Mouse (Mus musculus) kidney, embryonic 14.5 days (tissue): ENCODE data around the gene Ola1. TPM values are rescaled to one million over a fixed set of nuclear protein-coding genes. Genes with fewer than 3 reads are reported as not detected.

ENCODE experiments used
- ATAC-seq: fragments of 200-750 bp; cut with Nextera tagmentation; 2 replicates; pipeline ENCODE4 v1.8.0; 2017; ENCODE audit warnings: moderate number of reproducible peaks, mild to moderate bottlenecking, moderate TSS enrichment, moderate library complexity; ENCODE audit not compliant: low FRiP score, low TSS enrichment
- H3K27ac ChIP-seq: fragments of 300-500 bp; sonication (generic); 2 replicates; pipeline ENCODE4 v1.5.1; 2014; ENCODE audit warnings: low read depth, mild to moderate bottlenecking, low read length, moderate library complexity, mixed read lengths
- H3K27me3 ChIP-seq: fragments of 300-500 bp; sonication (generic); 2 replicates; pipeline ENCODE4 v1.6.1; 2014; ENCODE audit warnings: mild to moderate bottlenecking, low read length; ENCODE audit not compliant: control insufficient read depth, insufficient read depth
- H3K36me3 ChIP-seq: fragments of 300-500 bp; sonication (generic); 2 replicates; pipeline ENCODE4 v1.6.1; 2014; ENCODE audit warnings: low read length, mixed read lengths; ENCODE audit not compliant: control insufficient read depth, insufficient read depth
- H3K4me1 ChIP-seq: fragments of 300-500 bp; sonication (generic); 2 replicates; pipeline ENCODE4 v1.6.1; 2014; ENCODE audit warnings: low read length, mixed read lengths; ENCODE audit not compliant: control insufficient read depth, insufficient read depth
- H3K4me2 ChIP-seq: fragments of 300-500 bp; sonication (generic); replicated peaks from 2 replicates; pipeline ENCODE4 v1.6.1; 2014; ENCODE audit warnings: low read depth, mild to moderate bottlenecking, low read length
- H3K4me3 ChIP-seq: fragments of 300-500 bp; sonication (generic); 2 replicates; pipeline ENCODE4 v1.5.1; 2014; ENCODE audit warnings: mild to moderate bottlenecking, low read length
- H3K9ac ChIP-seq: fragments of 300-500 bp; sonication (generic); 2 replicates; pipeline ENCODE4 v1.6.1; 2014; ENCODE audit warnings: low read depth, mild to moderate bottlenecking, low read length, moderate library complexity
- H3K9me3 ChIP-seq: fragments of 300-500 bp; sonication (generic); 2 replicates; pipeline ENCODE4 v1.6.1; 2016; ENCODE audit warnings: low read length; ENCODE audit not compliant: control insufficient read depth
- WGBS: fragments of 180-500 bp; shearing (Covaris S2); extraction: QIAGEN DNeasy Blood & Tissue Kit; methylation state at CpG from one replicate; pipeline ENCODE4 v1.1.7; 2014; 5-methylcytosine and 5-hydroxymethylcytosine counted together
- polyA plus RNA-seq: library from polyadenylated mRNA; unstranded; fragments of >200 nt; fragmentation: Nextera tagmentation; extraction: Ambion mirVana; gene quantifications from 2 replicates; pipeline ENCODE4 v1.2.1, GENCODE M21; 2014

The Ola1 gene
- polyA plus RNA-seq, 1 experiment from 2014 or later: 96.6 TPM

DNA sequence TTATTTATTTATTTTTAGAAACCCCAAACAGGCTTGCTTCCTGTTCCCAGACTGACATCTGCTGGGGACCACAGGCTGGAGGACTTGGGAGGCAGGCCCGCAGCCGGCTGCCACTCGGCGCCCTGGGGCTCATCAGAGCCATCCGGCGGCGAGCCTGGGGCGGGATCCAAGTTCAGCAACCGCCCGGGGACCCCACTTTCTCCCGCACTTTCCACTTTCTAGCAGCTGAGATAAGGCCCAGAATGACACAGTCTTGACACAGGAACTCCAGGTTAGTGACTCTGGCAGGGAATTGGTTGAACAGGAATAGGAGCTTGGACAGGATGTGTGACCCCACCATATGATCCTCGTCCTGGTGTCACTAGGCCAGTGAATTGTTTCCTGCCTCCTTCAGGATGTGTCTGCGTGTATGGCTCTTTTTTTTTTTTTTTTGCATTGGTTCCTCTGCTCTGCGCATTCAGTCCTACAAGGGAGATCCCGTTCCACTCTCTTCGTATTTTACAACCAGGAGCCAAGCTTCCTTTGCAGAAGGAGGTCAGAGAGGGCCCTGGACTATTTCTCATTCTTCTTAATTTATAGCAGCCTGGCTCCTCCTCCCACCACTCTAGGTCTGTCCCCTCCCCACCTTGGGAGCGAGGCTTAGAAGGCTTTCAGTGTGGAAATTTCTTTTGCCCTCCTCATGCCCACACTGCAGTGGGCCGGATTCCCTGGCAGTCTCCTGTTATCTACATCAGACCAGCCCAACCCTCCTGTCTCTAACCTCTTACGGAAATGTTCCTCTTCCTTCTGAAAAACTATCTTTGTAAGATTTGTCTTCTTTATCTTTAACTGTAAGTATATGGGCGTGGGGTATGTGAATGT is 152.2 kb downstream of the Ola1 start:
- ATAC-seq: peak; percentile 76
- 12% methylated on average over 20 of the region's 20 CpGs for WGBS
- no peak overlapping the region for H3K27ac ChIP-seq
- H3K9me3 ChIP-seq: no peaks in the 10 kb centered on the region
- H3K27me3 ChIP-seq: no peaks in the 10 kb centered on the region
- H3K4me1 ChIP-seq: peaks cover 6% of the 10 kb centered on the region; the same call in 1 of the 2 replicates
- H3K4me2 ChIP-seq: peak overlapping the region; percentile 21; the same call in 1 of the 2 replicates
- H3K36me3 ChIP-seq: no peaks in the 10 kb centered on the region
- no peak overlapping the region for H3K9ac ChIP-seq
- no peak overlapping the region for H3K4me3 ChIP-seq

GRCm38 (mm10) chr2:73063911-73064619 is 154.7 kb downstream of the Ola1 start:
- Histone ChIP-seq H3K4me2 (no peak overlapping the region), H3K9ac (no peak overlapping the region), H3K4me1 (peaks cover 9% of the 10 kb centered on the region; the same call in 1 of the 2 replicates), H3K4me3 (no peak overlapping the region), H3K27ac (no peak overlapping the region), H3K27me3 (no peaks in the 10 kb centered on the region), H3K36me3 (no peaks in the 10 kb centered on the region), H3K9me3 (no peaks in the 10 kb centered on the region)
- 78% methylated on average over 14 of the region's 14 CpGs for WGBS
- ATAC-seq: no peak

DNA sequence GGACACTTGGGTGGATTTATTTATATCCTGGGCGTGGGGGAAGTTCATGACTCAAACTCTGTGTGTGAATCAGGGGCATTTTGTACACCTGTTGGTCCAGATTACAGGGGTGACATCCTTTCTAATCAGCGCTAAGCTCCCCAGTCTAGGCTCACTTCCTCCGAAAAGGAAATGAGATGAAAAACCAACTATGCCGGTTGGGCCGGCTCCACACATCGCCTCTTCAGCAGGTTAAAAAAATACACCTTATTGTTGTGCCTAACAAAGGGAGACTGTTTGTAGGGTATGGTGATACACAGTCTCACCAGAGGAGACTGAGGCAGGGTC is 158.5 kb downstream of the Ola1 start:
- no peak overlapping the region for H3K9ac ChIP-seq
- WGBS: 58% methylated on average over 6 of the region's 6 CpGs
- H3K27ac ChIP-seq: no peak overlapping the region
- no peak overlapping the region for H3K4me3 ChIP-seq
- ATAC-seq: no peak
- H3K9me3 ChIP-seq: no peaks in the 10 kb centered on the region
- no peaks in the 10 kb centered on the region for H3K27me3 ChIP-seq
- H3K4me1 ChIP-seq: 0 out of 2 replicates have a peak, but pooled peaks cover 2% of the 10 kb centered on the region
- H3K4me2 ChIP-seq: no peak overlapping the region
- no peaks in the 10 kb centered on the region for H3K36me3 ChIP-seq

- Histone ChIP-seq H3K27ac (no peak overlapping the region), H3K9me3 (0 out of 2 replicates have a peak, but pooled peaks cover 2% of the 10 kb centered on the region), H3K4me1 (0 out of 2 replicates have a peak, but pooled peaks cover 2% of the 10 kb centered on the region), H3K9ac (no peak overlapping the region), H3K27me3 (no peaks in the 10 kb centered on the region), H3K36me3 (no peaks in the 10 kb centered on the region), H3K4me2 (no peak overlapping the region), H3K4me3 (no peak overlapping the region)
- WGBS: 25% methylated on average over 12 of the region's 12 CpGs
- no peak for ATAC-seq
These were observed 159.0 kb downstream of the Ola1 start for GRCm38 (mm10) chr2:73059550-73060258.

GRCm38 (mm10) chr2:73058344-73058743 is 160.4 kb downstream of the Ola1 start:
- 81% methylated on average over 1 of the region's 1 CpGs for WGBS
- Histone ChIP-seq H3K4me2 (no peak overlapping the region), H3K4me3 (no peak overlapping the region), H3K27ac (no peak overlapping the region), H3K36me3 (no peaks in the 10 kb centered on the region), H3K4me1 (0 out of 2 replicates have a peak, but pooled peaks cover 2% of the 10 kb centered on the region), H3K27me3 (no peaks in the 10 kb centered on the region), H3K9ac (no peak overlapping the region), H3K9me3 (0 out of 2 replicates have a peak, but pooled peaks cover 4% of the 10 kb centered on the region)
- ATAC-seq: no peak

GRCm38 (mm10) chr2:73057589-73057988 is 161.1 kb downstream of the Ola1 start:
- Histone ChIP-seq H3K9ac (no peak overlapping the region), H3K4me1 (0 out of 2 replicates have a peak, but pooled peaks cover 2% of the 10 kb centered on the region), H3K9me3 (0 out of 2 replicates have a peak, but pooled peaks cover 4% of the 10 kb centered on the region), H3K27me3 (no peaks in the 10 kb centered on the region), H3K27ac (no peak overlapping the region), H3K36me3 (no peaks in the 10 kb centered on the region), H3K4me3 (no peak overlapping the region), H3K4me2 (no peak overlapping the region)
- ATAC-seq: no peak
- 91% methylated on average over 2 of the region's 2 CpGs for WGBS

DNA sequence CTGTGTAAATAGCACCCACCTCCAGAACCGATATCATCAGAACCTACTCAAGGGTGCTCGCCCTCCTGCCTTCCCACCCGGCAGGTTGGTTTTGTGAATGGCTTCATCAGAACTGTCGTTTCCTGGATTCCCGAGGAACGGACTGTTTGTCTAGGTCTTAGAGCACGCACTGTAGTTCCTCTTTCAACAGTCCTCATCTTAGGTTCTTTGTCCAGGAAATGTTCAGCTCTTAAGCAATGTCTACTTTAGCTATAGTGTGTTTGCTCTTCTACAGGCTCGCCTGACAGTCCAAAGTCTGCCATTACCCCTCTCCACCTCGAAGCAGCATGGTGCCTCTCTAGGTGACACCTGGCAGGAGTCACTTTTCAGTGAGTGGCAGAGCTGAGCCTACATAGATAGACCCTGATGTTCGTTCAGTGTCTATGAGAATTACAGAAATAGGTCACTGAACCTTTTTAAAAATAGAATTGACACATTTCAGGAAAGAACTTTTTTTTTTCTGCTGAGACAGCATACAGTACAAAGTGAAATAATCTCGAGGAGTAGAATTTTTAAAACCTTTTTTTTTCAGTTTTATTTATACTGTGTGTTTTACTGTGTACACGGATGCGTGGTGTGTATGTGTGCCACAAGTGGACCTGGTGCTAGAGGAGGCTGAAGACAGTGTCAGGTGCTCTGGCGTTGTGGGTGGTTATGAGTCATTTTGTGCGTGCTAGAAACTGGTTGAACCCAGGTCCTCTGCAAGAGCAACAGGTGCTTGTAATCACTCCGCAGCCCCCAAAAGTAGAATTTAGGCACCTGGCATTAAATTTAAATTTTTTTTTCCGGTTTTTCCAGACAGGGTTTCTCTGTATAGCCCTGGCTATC is 162.4 kb downstream of the Ola1 start:
- no peak overlapping the region for H3K4me2 ChIP-seq
- H3K4me1 ChIP-seq: 0 out of 2 replicates have a peak, but pooled peaks cover 2% of the 10 kb centered on the region
- no peaks in the 10 kb centered on the region for H3K27me3 ChIP-seq
- 82% methylated on average over 17 of the region's 17 CpGs for WGBS
- no peak overlapping the region for H3K4me3 ChIP-seq
- H3K36me3 ChIP-seq: no peaks in the 10 kb centered on the region
- H3K27ac ChIP-seq: no peak overlapping the region
- no peak overlapping the region for H3K9ac ChIP-seq
- ATAC-seq: no peak
- 0 out of 2 replicates have a peak, but pooled peaks cover 4% of the 10 kb centered on the region for H3K9me3 ChIP-seq

- WGBS: 89% methylated on average over 9 of the region's 9 CpGs
- H3K27me3 ChIP-seq: no peaks in the 10 kb centered on the region
These were observed 164.8 kb downstream of the Ola1 start for GRCm38 (mm10) chr2:73053791-73054490.

More at GRCm38 (mm10) chr2:73053791-73054490, 164.8 kb downstream of the Ola1 start:
- Histone ChIP-seq H3K4me2 (no peak overlapping the region), H3K36me3 (no peaks in the 10 kb centered on the region), H3K4me3 (no peak overlapping the region), H3K9me3 (0 out of 2 replicates have a peak, but pooled peaks cover 4% of the 10 kb centered on the region), H3K27ac (no peak overlapping the region), H3K4me1 (no peaks in the 10 kb centered on the region), H3K9ac (no peak overlapping the region)
- no peak for ATAC-seq
